Mouse (Mus musculus): ENCODE measurements around the gene Csrp2. TPM values are rescaled to one million over a fixed set of nuclear protein-coding genes. Genes with fewer than 3 reads are reported as not detected.
A peak's percentile ranks its signal among the peaks of the same experiment; 100 is the strongest.

Gene Csrp2
- polyA plus RNA-seq (2016; fragmentation: Nextera tagmentation; extraction: Ambion mirVana) = 239 and 253 TPM in 2 replicates

GRCm38 (mm10) chr10:110919531-110920343 lies at the start of gene Csrp2:
Csrp2 (plus strand) TSS chr10:110919789.
- Histone ChIP-seq H3K36me3 (peaks cover 4% of the 10 kb centered on the region; the same call in 1 of the 2 replicates), H3K27ac (peak within 1 kb of the TSS; percentile 98), H3K4me3 (peak within 1 kb of the TSS; percentile 88), H3K9ac (peak within 1 kb of the TSS; percentile 78), H3K4me2 (replicated peaks) (peak within 1 kb of the TSS; percentile 76), H3K27me3 (no peaks in the 10 kb centered on the region), H3K9me3 (no peaks in the 10 kb centered on the region), H3K4me1 (peaks cover 25% of the 10 kb centered on the region; the same call in 1 of the 2 replicates)
- WGBS = under 1% methylated on average over 67 of the region's 67 CpGs
- peak; percentile 80 for ATAC-seq (ENCODE audit: insufficient number of reproducible peaks, insufficient read depth, low FRiP score, low TSS enrichment)

- Histone ChIP-seq H3K4me3 (no peak overlapping the region), H3K36me3 (no peaks in the 10 kb centered on the region), H3K9me3 (no peaks in the 10 kb centered on the region), H3K4me2 (replicated peaks) (no peak overlapping the region), H3K27ac (no peak overlapping the region), H3K27me3 (no peaks in the 10 kb centered on the region), H3K9ac (no peak overlapping the region), H3K4me1 (peaks cover 20% of the 10 kb centered on the region)
- 83% methylated on average over 8 of the region's 8 CpGs for WGBS
- ATAC-seq (ENCODE audit: insufficient number of reproducible peaks, insufficient read depth, low FRiP score, low TSS enrichment) = no peak
These were observed 44.7 kb upstream of the Csrp2 start for GRCm38 (mm10) chr10:110874853-110875252.

DNA sequence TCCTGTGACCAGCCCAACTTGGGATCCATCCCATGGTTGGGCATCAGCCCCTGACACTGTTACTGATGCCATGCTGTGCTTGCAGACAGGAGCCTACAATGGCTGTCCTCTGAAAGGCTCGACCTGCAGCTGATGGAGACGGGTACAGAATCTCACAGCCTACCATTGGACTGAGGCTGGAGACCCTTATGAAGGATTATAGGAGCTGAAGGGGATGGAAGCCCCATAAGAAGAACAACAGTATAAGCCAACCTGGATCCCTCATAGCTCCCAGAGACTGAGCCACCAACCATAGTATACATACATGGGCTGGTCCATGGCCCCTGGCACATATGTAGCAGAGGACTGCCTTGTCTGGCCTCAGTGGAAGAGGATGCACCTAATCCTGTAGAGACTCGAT lies 42.6 kb upstream of the Csrp2 start:
- H3K4me3 ChIP-seq = no peak overlapping the region
- 90% methylated on average over 3 of the region's 3 CpGs for WGBS
- no peaks in the 10 kb centered on the region for H3K27me3 ChIP-seq
- no peak overlapping the region for H3K27ac ChIP-seq
- no peak overlapping the region for H3K9ac ChIP-seq
- 0 out of 2 replicates have a peak, but pooled peaks have one; percentile 19 for ATAC-seq (ENCODE audit: insufficient number of reproducible peaks, insufficient read depth, low FRiP score, low TSS enrichment)
- no peaks in the 10 kb centered on the region for H3K36me3 ChIP-seq
- peaks cover 22% of the 10 kb centered on the region for H3K4me1 ChIP-seq
- H3K9me3 ChIP-seq = no peaks in the 10 kb centered on the region
- no peak overlapping the region for H3K4me2 ChIP-seq (replicated peaks)

- Histone ChIP-seq H3K4me2 (replicated peaks) (no peak overlapping the region), H3K9me3 (no peaks in the 10 kb centered on the region), H3K9ac (no peak overlapping the region), H3K4me1 (peaks cover 22% of the 10 kb centered on the region), H3K36me3 (no peaks in the 10 kb centered on the region), H3K27ac (no peak overlapping the region), H3K4me3 (no peak overlapping the region), H3K27me3 (no peaks in the 10 kb centered on the region)
- 56% methylated on average over 8 of the region's 8 CpGs for WGBS
- ATAC-seq (ENCODE audit: insufficient number of reproducible peaks, insufficient read depth, low FRiP score, low TSS enrichment) = no peak
These were observed 41.7 kb upstream of the Csrp2 start for GRCm38 (mm10) chr10:110877851-110878250.

- no peaks in the 10 kb centered on the region for H3K27me3 ChIP-seq
- H3K4me1 ChIP-seq = peaks cover 22% of the 10 kb centered on the region
- H3K4me3 ChIP-seq = no peak overlapping the region
- ATAC-seq (ENCODE audit: insufficient number of reproducible peaks, insufficient read depth, low FRiP score, low TSS enrichment) = no peak
- 38% methylated on average over 5 of the region's 5 CpGs for WGBS
- no peaks in the 10 kb centered on the region for H3K36me3 ChIP-seq
- H3K27ac ChIP-seq = no peak overlapping the region
- H3K4me2 ChIP-seq (replicated peaks) = no peak overlapping the region
- no peak overlapping the region for H3K9ac ChIP-seq
- H3K9me3 ChIP-seq = no peaks in the 10 kb centered on the region
These were observed 40.9 kb upstream of the Csrp2 start for GRCm38 (mm10) chr10:110878641-110879040.

DNA sequence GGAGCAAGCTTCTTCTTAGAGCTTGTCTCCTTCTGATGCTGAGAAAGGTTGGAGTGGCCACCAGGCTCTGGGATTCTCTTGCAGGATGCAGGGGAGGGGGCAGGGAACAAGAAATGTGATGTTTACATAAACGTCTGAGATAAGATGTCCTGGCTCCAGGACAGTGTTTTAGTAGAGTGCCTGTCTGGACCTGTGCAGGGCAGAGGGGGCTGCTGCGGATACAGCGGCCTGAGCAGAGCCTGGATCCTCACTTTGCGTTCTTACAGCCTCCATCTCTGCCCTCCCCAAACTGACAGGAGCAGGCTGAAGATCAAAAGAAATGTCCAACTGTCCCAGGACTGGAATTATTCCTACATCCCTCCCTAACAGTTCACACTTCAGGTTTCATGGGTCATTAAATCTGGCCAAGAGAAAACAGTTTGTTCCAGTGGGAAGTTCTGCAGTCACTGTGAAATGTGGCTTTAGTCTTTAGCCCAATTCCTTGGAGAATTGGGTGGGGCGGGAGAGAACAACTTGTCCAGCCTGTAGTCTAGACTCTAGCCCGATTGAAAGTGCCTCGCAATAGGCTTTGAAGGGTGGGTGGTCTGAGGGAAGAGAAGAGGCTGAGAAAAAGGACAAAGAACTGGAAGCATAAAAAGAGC lies 40.0 kb upstream of the Csrp2 start:
- Histone ChIP-seq H3K4me3 (no peak overlapping the region), H3K4me2 (replicated peaks) (no peak overlapping the region), H3K4me1 (peaks cover 22% of the 10 kb centered on the region), H3K9me3 (no peaks in the 10 kb centered on the region), H3K27ac (no peak overlapping the region), H3K27me3 (no peaks in the 10 kb centered on the region), H3K9ac (no peak overlapping the region), H3K36me3 (no peaks in the 10 kb centered on the region)
- 23% methylated on average over 7 of the region's 7 CpGs for WGBS
- no peak for ATAC-seq (ENCODE audit: insufficient number of reproducible peaks, insufficient read depth, low FRiP score, low TSS enrichment)

DNA sequence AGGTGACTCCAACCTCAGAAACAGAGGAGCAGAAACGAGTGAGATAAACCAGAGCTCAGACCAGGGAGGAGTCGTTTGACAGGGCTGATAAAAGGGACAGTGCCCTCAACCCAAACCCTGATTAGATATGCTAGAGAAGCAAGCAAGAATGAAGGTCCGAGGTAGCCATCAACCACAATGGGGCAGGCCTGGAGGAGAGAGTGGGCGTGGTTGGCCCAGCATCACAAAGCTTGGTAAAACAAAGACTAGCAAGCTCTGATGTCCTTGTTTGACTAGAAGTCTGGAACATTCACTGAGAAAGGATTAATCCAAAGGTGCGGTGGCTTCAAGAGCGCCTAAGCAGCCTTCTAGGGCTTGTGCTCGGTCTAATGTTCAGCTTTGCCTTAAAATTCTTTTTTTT lies 38.2 kb upstream of the Csrp2 start:
- 76% methylated on average over 7 of the region's 7 CpGs for WGBS
- no peak for ATAC-seq (ENCODE audit: insufficient number of reproducible peaks, insufficient read depth, low FRiP score, low TSS enrichment)
- no peaks in the 10 kb centered on the region for H3K27me3 ChIP-seq
- no peak overlapping the region for H3K9ac ChIP-seq
- H3K4me1 ChIP-seq = peaks cover 22% of the 10 kb centered on the region
- no peak overlapping the region for H3K27ac ChIP-seq
- no peaks in the 10 kb centered on the region for H3K36me3 ChIP-seq
- H3K4me2 ChIP-seq (replicated peaks) = no peak overlapping the region
- H3K9me3 ChIP-seq = no peaks in the 10 kb centered on the region
- H3K4me3 ChIP-seq = no peak overlapping the region

DNA sequence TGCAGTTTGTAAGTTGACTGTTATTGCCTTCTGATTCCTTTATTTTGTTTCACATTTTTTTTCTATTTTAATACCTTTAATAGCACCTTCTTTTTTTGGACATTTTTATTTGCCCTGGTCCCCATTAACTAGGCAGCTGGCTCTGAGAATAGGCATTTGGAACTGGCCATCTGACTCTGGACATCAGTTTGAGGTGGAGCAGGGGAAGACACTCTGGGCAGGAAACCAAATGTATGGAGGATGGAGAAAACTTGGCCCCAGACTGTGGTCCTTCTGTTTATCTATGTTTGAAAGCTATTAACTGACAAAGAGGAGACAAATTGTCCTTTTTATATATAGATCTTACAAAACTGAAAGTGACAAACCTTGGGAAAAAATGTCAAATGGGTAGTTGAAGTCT lies 36.9 kb upstream of the Csrp2 start:
- H3K4me2 ChIP-seq (replicated peaks) = no peak overlapping the region
- H3K9ac ChIP-seq = no peak overlapping the region
- no peaks in the 10 kb centered on the region for H3K9me3 ChIP-seq
- no peak for ATAC-seq (ENCODE audit: insufficient number of reproducible peaks, insufficient read depth, low FRiP score, low TSS enrichment)
- no peaks in the 10 kb centered on the region for H3K36me3 ChIP-seq
- peaks cover 22% of the 10 kb centered on the region for H3K4me1 ChIP-seq
- no peak overlapping the region for H3K27ac ChIP-seq
- no peak overlapping the region for H3K4me3 ChIP-seq
- H3K27me3 ChIP-seq = no peaks in the 10 kb centered on the region

- H3K4me1 ChIP-seq = no peaks in the 10 kb centered on the region
- no peak overlapping the region for H3K9ac ChIP-seq
- ATAC-seq (ENCODE audit: insufficient number of reproducible peaks, insufficient read depth, low FRiP score, low TSS enrichment) = no peak
- no peak overlapping the region for H3K27ac ChIP-seq
- H3K4me2 ChIP-seq (replicated peaks) = no peak overlapping the region
- no peaks in the 10 kb centered on the region for H3K36me3 ChIP-seq
- no peak overlapping the region for H3K4me3 ChIP-seq
- H3K9me3 ChIP-seq = no peaks in the 10 kb centered on the region
- no peaks in the 10 kb centered on the region for H3K27me3 ChIP-seq
- 53% methylated on average over 7 of the region's 7 CpGs for WGBS
These were observed 28.8 kb upstream of the Csrp2 start for GRCm38 (mm10) chr10:110890656-110891272.

DNA sequence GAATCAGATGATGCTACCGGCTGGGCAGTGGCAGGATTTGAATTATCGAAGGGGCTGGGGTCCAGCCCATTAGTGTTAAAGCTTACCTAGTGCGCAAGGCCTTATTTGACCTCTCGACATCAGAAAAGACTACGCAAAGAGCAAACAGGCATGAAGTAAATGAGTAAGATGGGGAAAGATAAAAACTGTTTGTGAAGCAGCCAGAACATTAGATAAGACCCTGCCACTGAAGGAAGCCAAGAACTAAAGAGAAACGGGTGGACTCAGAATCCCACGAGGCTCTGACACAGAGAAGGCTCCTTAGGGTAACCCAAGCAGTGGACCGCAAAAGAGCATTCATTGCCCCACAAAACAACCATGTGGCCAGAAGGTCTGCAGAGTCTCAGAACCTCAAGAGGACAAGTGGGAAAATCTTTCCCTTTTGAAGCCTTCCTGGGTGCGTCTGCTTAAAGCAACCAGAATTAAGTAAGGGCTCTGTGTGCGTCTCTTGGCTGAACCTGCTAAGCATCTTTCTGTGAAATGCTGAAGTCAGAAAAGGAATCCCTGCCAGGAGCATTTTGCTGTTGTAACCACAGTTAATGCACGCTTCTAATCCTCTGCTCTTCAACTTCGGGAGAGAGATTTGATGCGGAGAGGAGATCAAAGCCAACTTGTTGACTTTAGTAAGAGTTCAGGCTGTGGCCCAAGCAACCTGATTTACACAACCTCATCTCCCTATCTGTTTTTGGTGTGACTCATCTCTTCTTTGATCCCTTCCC lies 19.7 kb upstream of the Csrp2 start:
- 62% methylated on average over 13 of the region's 13 CpGs for WGBS
- H3K27ac ChIP-seq = no peak overlapping the region
- ATAC-seq (ENCODE audit: insufficient number of reproducible peaks, insufficient read depth, low FRiP score, low TSS enrichment) = no peak
- peaks cover 4% of the 10 kb centered on the region; the same call in 1 of the 2 replicates for H3K4me1 ChIP-seq
- H3K4me3 ChIP-seq = no peak overlapping the region
- H3K36me3 ChIP-seq = no peaks in the 10 kb centered on the region
- H3K27me3 ChIP-seq = no peaks in the 10 kb centered on the region
- no peaks in the 10 kb centered on the region for H3K9me3 ChIP-seq
- H3K9ac ChIP-seq = no peak overlapping the region
- H3K4me2 ChIP-seq (replicated peaks) = no peak overlapping the region

- H3K4me1 ChIP-seq = peaks cover 4% of the 10 kb centered on the region; the same call in 1 of the 2 replicates
- no peaks in the 10 kb centered on the region for H3K9me3 ChIP-seq
- no peak overlapping the region for H3K4me2 ChIP-seq (replicated peaks)
- ATAC-seq (ENCODE audit: insufficient number of reproducible peaks, insufficient read depth, low FRiP score, low TSS enrichment) = no peak
- H3K27ac ChIP-seq = no peak overlapping the region
- no peak overlapping the region for H3K4me3 ChIP-seq
- H3K27me3 ChIP-seq = no peaks in the 10 kb centered on the region
- H3K9ac ChIP-seq = no peak overlapping the region
- WGBS = 87% methylated on average over 3 of the region's 3 CpGs
- H3K36me3 ChIP-seq = no peaks in the 10 kb centered on the region
These were observed 15.7 kb upstream of the Csrp2 start for GRCm38 (mm10) chr10:110903862-110904261.
